Mouse (Mus musculus): ENCODE measurements around the gene Chdh. TPM values are rescaled to one million over a fixed set of nuclear protein-coding genes. Genes with fewer than 3 reads are reported as not detected.

Chdh gene
- polyA plus RNA-seq, 1 experiment from 2014 or later = 0.26 TPM

DNA sequence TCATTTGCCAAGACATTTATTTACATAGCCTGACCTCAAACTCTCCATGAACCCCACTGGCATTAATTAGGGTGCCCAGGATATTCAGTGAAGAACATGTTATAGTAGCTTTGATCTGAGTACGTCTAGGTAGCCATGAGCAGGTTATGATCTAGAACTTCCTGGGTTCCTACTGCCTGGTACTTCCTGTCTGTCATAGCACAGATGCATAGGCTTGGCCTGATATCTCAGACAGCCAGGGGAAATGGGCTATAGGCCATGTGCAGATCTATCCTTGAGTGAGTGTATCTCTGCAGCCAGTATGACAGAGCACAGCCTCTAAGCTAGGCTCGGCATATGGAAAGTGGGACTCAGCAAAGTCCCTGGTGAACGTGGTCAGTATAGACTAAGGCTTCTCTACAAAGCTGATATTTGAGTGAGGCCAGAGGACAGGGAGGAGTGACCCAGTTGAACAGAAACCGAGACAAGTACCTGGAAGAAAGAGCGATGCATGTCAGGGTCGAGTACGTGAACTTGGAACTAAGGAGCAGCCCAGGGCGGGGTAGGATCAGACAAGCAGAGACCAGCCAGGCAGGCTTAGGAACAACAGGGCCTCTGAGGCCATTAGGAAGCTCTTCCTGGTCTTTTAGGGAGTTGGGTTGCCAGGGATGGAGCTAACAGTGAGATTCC, 9.1 kb downstream of the Chdh start:
- Histone ChIP-seq H3K36me3 (no peaks in the 10 kb centered on the region), H3K9ac (replicated peaks) (no peak overlapping the region), H3K27ac (no peak overlapping the region), H3K27me3 (no peaks in the 10 kb centered on the region), H3K4me1 (replicated peaks) (no peaks in the 10 kb centered on the region), H3K4me3 (replicated peaks) (no peak overlapping the region), H3K4me2 (replicated peaks) (no peak overlapping the region), H3K9me3 (no peaks in the 10 kb centered on the region)
- no peak for ATAC-seq
- WGBS = 88% methylated on average over 8 of the region's 8 CpGs

DNA sequence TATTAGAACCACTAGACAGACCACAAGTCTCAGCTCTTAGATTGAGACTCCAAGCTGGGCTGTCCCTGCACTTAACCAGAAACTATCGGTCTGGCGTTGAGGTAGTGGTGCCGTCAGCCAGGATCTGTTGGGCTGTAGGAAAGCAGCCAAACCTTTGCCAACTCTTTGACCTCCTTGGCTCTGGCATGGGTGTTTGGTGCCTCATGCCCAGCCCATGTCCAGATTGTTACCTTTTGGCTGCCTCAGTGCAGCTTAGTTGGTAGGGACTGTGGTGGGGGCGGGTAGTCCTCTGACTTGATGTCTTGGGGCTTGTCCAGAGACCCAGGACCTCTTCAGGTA, 9.6 kb downstream of the Chdh start:
- H3K36me3 ChIP-seq = no peaks in the 10 kb centered on the region
- H3K9me3 ChIP-seq = no peaks in the 10 kb centered on the region
- no peak overlapping the region for H3K4me2 ChIP-seq (replicated peaks)
- no peak overlapping the region for H3K9ac ChIP-seq (replicated peaks)
- no peaks in the 10 kb centered on the region for H3K27me3 ChIP-seq
- H3K27ac ChIP-seq = no peak overlapping the region
- H3K4me1 ChIP-seq (replicated peaks) = no peaks in the 10 kb centered on the region
- ATAC-seq = no peak
- 97% methylated on average over 4 of the region's 4 CpGs for WGBS
- H3K4me3 ChIP-seq (replicated peaks) = no peak overlapping the region

DNA sequence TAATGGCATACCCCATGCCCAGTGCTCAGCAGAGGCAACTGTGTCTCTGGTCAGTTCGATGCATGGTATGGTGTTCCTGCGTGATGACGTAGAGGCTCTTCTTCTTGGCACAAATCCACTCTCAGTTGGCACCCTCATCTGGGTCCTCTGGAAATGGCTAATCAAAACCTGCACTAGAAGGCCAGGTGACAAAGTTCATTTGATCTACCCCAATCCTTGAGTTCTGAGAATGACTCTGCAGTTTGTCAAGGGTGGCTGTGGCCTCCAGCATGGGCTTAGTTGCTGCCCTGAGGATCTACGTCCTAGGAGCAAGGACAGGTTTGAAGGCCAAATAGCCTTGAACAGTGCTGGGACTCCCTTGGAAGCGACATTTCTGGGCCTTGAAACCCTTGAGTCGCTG, 10.0 kb downstream of the Chdh start:
- no peak overlapping the region for H3K9ac ChIP-seq (replicated peaks)
- H3K4me3 ChIP-seq (replicated peaks) = no peak overlapping the region
- H3K36me3 ChIP-seq = no peaks in the 10 kb centered on the region
- no peaks in the 10 kb centered on the region for H3K27me3 ChIP-seq
- H3K27ac ChIP-seq = no peak overlapping the region
- H3K4me2 ChIP-seq (replicated peaks) = no peak overlapping the region
- 96% methylated on average over 6 of the region's 6 CpGs for WGBS
- no peak for ATAC-seq
- H3K9me3 ChIP-seq = no peaks in the 10 kb centered on the region
- no peaks in the 10 kb centered on the region for H3K4me1 ChIP-seq (replicated peaks)

DNA sequence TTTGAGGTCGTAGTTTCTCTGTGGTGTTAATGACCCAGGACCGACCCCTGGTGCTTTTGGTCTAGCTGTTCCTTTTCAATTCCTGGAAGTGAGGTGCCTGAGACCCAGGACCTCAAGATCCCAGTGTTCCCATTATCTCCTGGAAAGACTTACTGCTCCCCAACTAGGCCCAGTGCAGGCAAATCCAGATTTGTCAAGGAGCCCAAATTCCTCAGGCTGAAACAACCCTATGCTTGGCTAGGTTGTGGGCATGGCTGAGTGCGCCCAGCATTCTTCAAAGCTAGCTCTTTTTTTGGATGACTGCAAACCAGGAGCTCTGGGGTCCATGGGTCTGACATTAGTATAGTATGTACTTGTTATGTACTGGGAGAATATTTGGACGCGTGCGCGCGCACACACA, 10.6 kb downstream of the Chdh start:
- no peaks in the 10 kb centered on the region for H3K9me3 ChIP-seq
- WGBS = 93% methylated on average over 8 of the region's 8 CpGs
- ATAC-seq = no peak
- H3K4me3 ChIP-seq (replicated peaks) = no peak overlapping the region
- H3K9ac ChIP-seq (replicated peaks) = no peak overlapping the region
- no peak overlapping the region for H3K4me2 ChIP-seq (replicated peaks)
- no peaks in the 10 kb centered on the region for H3K4me1 ChIP-seq (replicated peaks)
- H3K36me3 ChIP-seq = no peaks in the 10 kb centered on the region
- H3K27me3 ChIP-seq = no peaks in the 10 kb centered on the region
- H3K27ac ChIP-seq = no peak overlapping the region

DNA sequence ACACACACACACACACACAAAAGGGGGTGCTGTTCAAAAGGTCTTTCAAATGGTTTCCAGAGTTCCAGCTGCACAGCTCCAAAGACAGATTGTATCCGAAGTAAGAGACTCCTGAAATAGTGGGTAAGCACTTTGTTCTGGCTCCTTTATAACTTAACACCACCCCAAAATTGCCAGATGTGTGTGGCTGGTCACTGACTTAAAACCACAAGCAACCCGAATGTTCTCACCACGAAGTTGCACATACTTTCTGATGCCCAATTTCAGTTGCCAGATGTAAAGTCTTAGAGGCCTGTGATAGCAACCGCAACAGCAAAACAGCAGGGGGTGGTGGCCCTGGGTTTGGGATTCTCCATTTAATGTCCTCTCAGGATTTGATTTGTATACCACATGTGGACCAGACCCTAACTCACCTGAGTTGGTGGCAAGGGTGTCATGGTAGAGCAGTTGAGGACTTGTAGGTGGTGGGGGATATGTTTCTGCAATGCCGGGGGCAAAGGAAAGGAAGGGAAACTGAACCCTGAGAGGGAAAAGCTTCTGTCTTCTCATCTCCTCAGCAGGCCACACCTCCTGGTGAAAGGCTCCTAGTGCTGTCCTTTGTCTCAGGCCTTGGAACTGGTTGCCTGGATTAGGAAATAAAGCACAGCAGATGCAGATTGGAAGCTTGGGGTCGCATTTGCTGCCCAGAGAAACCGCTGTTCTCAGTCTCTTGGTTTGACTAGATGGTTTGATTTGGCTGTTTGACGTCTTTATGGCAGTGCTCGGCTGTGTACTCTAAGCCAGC, 11.2 kb downstream of the Chdh start:
- H3K27ac ChIP-seq = no peak overlapping the region
- no peak overlapping the region for H3K4me3 ChIP-seq (replicated peaks)
- H3K4me1 ChIP-seq (replicated peaks) = no peaks in the 10 kb centered on the region
- no peak overlapping the region for H3K9ac ChIP-seq (replicated peaks)
- 44% methylated on average over 9 of the region's 9 CpGs for WGBS
- no peak for ATAC-seq
- no peaks in the 10 kb centered on the region for H3K27me3 ChIP-seq
- no peak overlapping the region for H3K4me2 ChIP-seq (replicated peaks)
- no peaks in the 10 kb centered on the region for H3K36me3 ChIP-seq
- no peaks in the 10 kb centered on the region for H3K9me3 ChIP-seq

DNA sequence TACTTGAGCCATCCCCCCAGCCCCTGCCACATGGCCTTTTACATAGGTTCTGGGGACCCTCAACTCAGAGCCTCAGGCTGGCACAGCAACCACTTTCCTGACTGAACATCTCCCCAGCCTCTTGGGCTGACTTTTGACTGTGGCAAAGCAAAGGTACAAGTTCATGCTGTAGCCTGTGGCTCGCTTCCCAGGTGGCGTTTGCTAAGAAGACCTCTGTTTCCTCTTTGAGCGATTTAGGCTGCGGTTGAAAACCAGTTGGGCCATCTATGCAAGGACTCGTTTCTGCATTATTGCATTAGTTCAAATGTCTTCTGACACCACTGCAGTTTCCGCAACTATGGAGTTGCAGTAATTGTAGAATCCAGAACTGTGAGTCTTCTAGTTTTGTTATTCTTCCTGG, 13.6 kb downstream of the Chdh start:
- no peak overlapping the region for H3K4me3 ChIP-seq (replicated peaks)
- no peaks in the 10 kb centered on the region for H3K9me3 ChIP-seq
- no peaks in the 10 kb centered on the region for H3K4me1 ChIP-seq (replicated peaks)
- H3K36me3 ChIP-seq = no peaks in the 10 kb centered on the region
- WGBS = 94% methylated on average over 6 of the region's 6 CpGs
- no peak overlapping the region for H3K27ac ChIP-seq
- H3K4me2 ChIP-seq (replicated peaks) = no peak overlapping the region
- H3K27me3 ChIP-seq = no peaks in the 10 kb centered on the region
- H3K9ac ChIP-seq (replicated peaks) = no peak overlapping the region
- no peak for ATAC-seq

DNA sequence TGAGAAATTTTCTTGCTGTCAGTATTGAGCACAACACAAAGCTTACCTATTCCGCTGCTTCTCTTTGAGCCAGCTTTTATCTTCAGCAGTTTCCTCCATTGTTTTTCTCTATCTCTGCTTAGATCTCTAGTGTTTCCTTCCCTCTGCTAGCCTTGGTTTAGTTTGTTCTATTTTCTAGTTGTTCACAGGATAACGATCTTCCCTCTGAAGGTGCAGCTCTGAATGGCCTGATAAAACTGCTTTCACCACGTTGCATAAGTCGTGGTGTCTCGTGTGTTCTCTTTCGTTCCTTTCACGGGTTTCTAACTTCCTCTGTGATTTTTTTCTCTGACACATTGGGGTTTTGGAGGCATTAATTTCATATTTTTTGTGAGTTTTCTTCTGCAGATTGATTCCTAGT, 15.6 kb downstream of the Chdh start:
- 67% methylated on average over 7 of the region's 7 CpGs for WGBS
- no peaks in the 10 kb centered on the region for H3K4me1 ChIP-seq (replicated peaks)
- H3K9ac ChIP-seq (replicated peaks) = no peak overlapping the region

DNA sequence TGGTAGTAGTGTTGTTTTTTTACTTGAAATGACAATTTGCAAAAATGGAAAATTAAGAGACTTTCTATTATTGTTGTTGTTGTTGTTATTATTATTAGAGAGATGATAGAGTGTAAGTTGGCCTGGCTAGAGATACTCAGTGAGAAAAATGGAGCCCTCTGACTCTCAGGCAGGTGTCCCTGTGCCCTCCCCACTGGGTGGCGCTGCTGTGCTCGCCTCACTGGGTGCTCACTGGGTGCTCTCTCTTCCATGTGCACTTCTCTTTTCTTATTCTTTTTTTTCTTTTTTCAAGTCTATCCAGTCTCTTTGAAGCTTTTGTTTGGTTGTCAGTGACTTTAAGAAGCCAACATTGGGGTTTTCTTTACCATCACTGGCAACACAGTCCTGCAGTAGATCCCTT, 18.6 kb downstream of the Chdh start:
- 40% methylated on average over 2 of the region's 2 CpGs for WGBS
- Histone ChIP-seq H3K27ac (no peak overlapping the region), H3K4me2 (replicated peaks) (no peak overlapping the region), H3K4me1 (replicated peaks) (no peaks in the 10 kb centered on the region), H3K9ac (replicated peaks) (no peak overlapping the region), H3K36me3 (no peaks in the 10 kb centered on the region), H3K4me3 (replicated peaks) (no peak overlapping the region), H3K9me3 (no peaks in the 10 kb centered on the region), H3K27me3 (no peaks in the 10 kb centered on the region)
- no peak for ATAC-seq

More for the DNA sequence above, 15.6 kb downstream of the Chdh start:
- H3K4me2 ChIP-seq (replicated peaks) = no peak overlapping the region
- no peaks in the 10 kb centered on the region for H3K27me3 ChIP-seq
- no peak for ATAC-seq
- no peaks in the 10 kb centered on the region for H3K36me3 ChIP-seq
- no peaks in the 10 kb centered on the region for H3K9me3 ChIP-seq
- H3K4me3 ChIP-seq (replicated peaks) = no peak overlapping the region
- no peak overlapping the region for H3K27ac ChIP-seq

DNA sequence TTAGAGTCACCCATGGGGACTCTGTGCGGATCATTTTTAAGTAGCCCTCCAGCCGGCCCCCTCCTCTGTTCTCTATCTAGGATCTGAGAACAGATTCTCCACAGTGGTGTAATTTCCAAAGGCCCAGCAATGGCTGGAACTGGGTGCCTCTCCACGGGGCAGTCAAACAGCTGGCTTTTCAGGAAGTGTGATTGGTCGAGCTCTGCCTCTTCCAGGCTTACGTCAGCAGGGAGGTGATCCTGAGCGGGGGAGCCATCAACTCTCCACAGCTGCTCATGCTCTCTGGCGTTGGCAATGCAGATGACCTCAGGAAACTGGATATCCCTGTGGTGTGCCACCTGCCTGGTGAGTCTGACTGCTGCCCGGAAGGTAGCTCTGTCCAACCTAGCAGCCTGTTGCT, 24.6 kb downstream of the Chdh start:
- WGBS = 74% methylated on average over 8 of the region's 8 CpGs
- H3K27ac ChIP-seq = no peak overlapping the region
- H3K4me2 ChIP-seq (replicated peaks) = no peak overlapping the region
- H3K4me1 ChIP-seq (replicated peaks) = no peaks in the 10 kb centered on the region
- no peaks in the 10 kb centered on the region for H3K27me3 ChIP-seq
- no peak overlapping the region for H3K4me3 ChIP-seq (replicated peaks)
- H3K9ac ChIP-seq (replicated peaks) = no peak overlapping the region
- H3K9me3 ChIP-seq = no peaks in the 10 kb centered on the region
- ATAC-seq = no peak
- H3K36me3 ChIP-seq = no peaks in the 10 kb centered on the region

DNA sequence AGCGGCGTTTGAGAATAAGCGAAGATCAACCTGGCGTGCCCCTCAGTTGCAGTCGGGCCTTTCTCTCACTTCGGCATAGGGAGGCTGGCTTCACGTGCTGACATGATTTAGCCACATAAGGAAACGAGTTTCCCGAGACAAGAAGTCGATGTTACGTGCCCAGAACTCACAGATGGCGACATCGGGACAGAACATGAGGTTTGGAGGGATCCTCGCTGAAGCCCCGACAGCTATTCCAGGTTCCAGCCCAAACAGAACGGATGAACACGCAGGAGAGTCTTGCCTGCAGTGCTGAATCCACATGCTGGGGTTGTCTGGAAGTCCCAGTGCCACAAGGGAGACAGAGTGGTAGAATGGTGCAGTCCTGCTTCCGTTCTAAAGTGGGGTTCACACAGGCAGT, 29.6 kb downstream of the Chdh start:
- H3K9ac ChIP-seq (replicated peaks) = no peak overlapping the region
- ATAC-seq = no peak
- 91% methylated on average over 18 of the region's 18 CpGs for WGBS
- no peak overlapping the region for H3K4me3 ChIP-seq (replicated peaks)
- H3K4me2 ChIP-seq (replicated peaks) = no peak overlapping the region
- H3K36me3 ChIP-seq = 0 out of 2 replicates have a peak, but pooled peaks cover 12% of the 10 kb centered on the region
- H3K27me3 ChIP-seq = no peaks in the 10 kb centered on the region
- no peaks in the 10 kb centered on the region for H3K9me3 ChIP-seq
- H3K27ac ChIP-seq = no peak overlapping the region
- H3K4me1 ChIP-seq (replicated peaks) = no peaks in the 10 kb centered on the region

DNA sequence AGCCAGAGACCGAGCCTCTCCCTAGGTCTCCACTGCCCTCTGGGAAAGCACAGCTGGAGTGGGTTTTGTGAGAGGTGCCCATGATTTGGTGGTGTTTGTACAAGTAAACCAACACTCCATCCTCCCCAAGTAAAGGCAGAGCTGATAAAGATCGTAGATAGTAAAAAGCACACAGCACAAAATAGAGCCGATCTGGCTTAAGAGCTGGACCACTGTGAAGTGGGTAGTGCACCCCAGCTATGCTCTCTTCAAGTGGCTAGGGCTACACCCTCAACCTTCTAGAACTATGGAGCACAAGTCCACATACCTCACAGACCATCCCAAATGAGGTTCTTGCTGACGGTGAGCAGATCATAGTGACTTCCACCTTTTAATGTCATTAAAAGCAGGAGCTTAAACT, 30.6 kb downstream of the Chdh start:
- no peak for ATAC-seq
- 0 out of 2 replicates have a peak, but pooled peaks cover 12% of the 10 kb centered on the region for H3K36me3 ChIP-seq
- no peak overlapping the region for H3K4me3 ChIP-seq (replicated peaks)
- H3K4me1 ChIP-seq (replicated peaks) = no peaks in the 10 kb centered on the region
- H3K27ac ChIP-seq = no peak overlapping the region
- no peak overlapping the region for H3K4me2 ChIP-seq (replicated peaks)
- 73% methylated on average over 4 of the region's 4 CpGs for WGBS
- H3K9ac ChIP-seq (replicated peaks) = no peak overlapping the region
- no peaks in the 10 kb centered on the region for H3K9me3 ChIP-seq
- H3K27me3 ChIP-seq = no peaks in the 10 kb centered on the region

DNA sequence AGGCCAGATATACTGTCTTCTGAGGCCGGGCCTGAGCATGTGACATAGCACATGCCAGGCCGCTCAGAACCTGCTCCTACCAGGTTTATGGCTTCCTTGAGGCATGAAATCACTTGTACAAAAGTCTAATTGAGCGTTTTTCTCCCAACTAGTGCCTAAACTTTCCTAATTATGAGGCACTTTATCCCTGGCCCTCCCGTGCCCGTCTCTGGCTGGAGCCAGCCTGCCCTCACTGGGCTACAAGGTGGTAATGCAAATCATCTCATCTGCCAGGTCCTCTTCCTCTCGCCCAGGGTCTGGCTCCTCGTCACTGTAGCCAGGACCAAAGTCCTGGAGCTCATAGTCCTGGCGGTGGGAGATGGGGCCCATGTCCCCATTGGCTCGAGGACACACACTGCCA, 33.0 kb downstream of the Chdh start:
- Histone ChIP-seq H3K4me1 (replicated peaks) (no peaks in the 10 kb centered on the region), H3K4me2 (replicated peaks) (no peak overlapping the region), H3K4me3 (replicated peaks) (no peak overlapping the region), H3K27me3 (no peaks in the 10 kb centered on the region), H3K9me3 (no peaks in the 10 kb centered on the region), H3K9ac (replicated peaks) (no peak overlapping the region), H3K36me3 (0 out of 2 replicates have a peak, but pooled peaks cover 12% of the 10 kb centered on the region), H3K27ac (no peak overlapping the region)
- 86% methylated on average over 9 of the region's 9 CpGs for WGBS
- ATAC-seq = no peak
